Mouse (Mus musculus): ENCODE data around the gene Specc1. TPM values are rescaled to one million over a fixed set of nuclear protein-coding genes. Genes with fewer than 3 reads are reported as not detected.

The Specc1 gene
- polyA plus RNA-seq, 1 experiment from 2014 or later, result 9.7 TPM

GRCm38 (mm10) chr11:62064565-62064964, 108.0 kb downstream of the Specc1 start:
- H3K4me1 ChIP-seq, result no peaks in the 10 kb centered on the region
- no peaks in the 10 kb centered on the region for H3K9me3 ChIP-seq (replicated peaks)
- no peaks in the 10 kb centered on the region for H3K27me3 ChIP-seq (replicated peaks)
- ATAC-seq (ENCODE audit: low FRiP score), result no peak
- no peaks in the 10 kb centered on the region for H3K36me3 ChIP-seq
- H3K9ac ChIP-seq (replicated peaks), result no peak overlapping the region
- WGBS, result 51% methylated on average over 1 of the region's 1 CpGs
- H3K4me2 ChIP-seq, result no peak overlapping the region
- H3K27ac ChIP-seq (replicated peaks), result no peak overlapping the region
- no peak overlapping the region for H3K4me3 ChIP-seq (replicated peaks)

- Histone ChIP-seq H3K36me3 (no peaks in the 10 kb centered on the region), H3K4me1 (no peaks in the 10 kb centered on the region), H3K9ac (replicated peaks) (no peak overlapping the region), H3K9me3 (replicated peaks) (no peaks in the 10 kb centered on the region), H3K27me3 (replicated peaks) (no peaks in the 10 kb centered on the region), H3K4me3 (replicated peaks) (no peak overlapping the region), H3K4me2 (no peak overlapping the region), H3K27ac (replicated peaks) (no peak overlapping the region)
- ATAC-seq (ENCODE audit: low FRiP score), result no peak
- 77% methylated on average over 6 of the region's 6 CpGs for WGBS
Measured at GRCm38 (mm10) chr11:62065655-62066054, 109.1 kb downstream of the Specc1 start.

GRCm38 (mm10) chr11:62069554-62069953, 113.0 kb downstream of the Specc1 start:
- Histone ChIP-seq H3K27me3 (replicated peaks) (no peaks in the 10 kb centered on the region), H3K4me3 (replicated peaks) (no peak overlapping the region), H3K4me1 (no peaks in the 10 kb centered on the region), H3K36me3 (no peaks in the 10 kb centered on the region), H3K9ac (replicated peaks) (no peak overlapping the region), H3K4me2 (no peak overlapping the region), H3K9me3 (replicated peaks) (no peaks in the 10 kb centered on the region), H3K27ac (replicated peaks) (no peak overlapping the region)
- WGBS, result 21% methylated on average over 2 of the region's 2 CpGs
- ATAC-seq (ENCODE audit: low FRiP score), result no peak

GRCm38 (mm10) chr11:62070206-62070605, 113.6 kb downstream of the Specc1 start:
- H3K9ac ChIP-seq (replicated peaks), result no peak overlapping the region

GRCm38 (mm10) chr11:62072406-62072805, 115.8 kb downstream of the Specc1 start:
- no peak overlapping the region for H3K4me3 ChIP-seq (replicated peaks)
- no peaks in the 10 kb centered on the region for H3K27me3 ChIP-seq (replicated peaks)
- H3K4me2 ChIP-seq, result no peak overlapping the region
- no peaks in the 10 kb centered on the region for H3K36me3 ChIP-seq
- no peak overlapping the region for H3K9ac ChIP-seq (replicated peaks)
- H3K4me1 ChIP-seq, result peaks cover 6% of the 10 kb centered on the region
- no peak overlapping the region for H3K27ac ChIP-seq (replicated peaks)
- 72% methylated on average over 3 of the region's 3 CpGs for WGBS
- ATAC-seq (ENCODE audit: low FRiP score), result no peak
- no peaks in the 10 kb centered on the region for H3K9me3 ChIP-seq (replicated peaks)

More at GRCm38 (mm10) chr11:62070206-62070605, 113.6 kb downstream of the Specc1 start:
- H3K27me3 ChIP-seq (replicated peaks), result no peaks in the 10 kb centered on the region
- no peak for ATAC-seq (ENCODE audit: low FRiP score)
- no peak overlapping the region for H3K4me2 ChIP-seq
- no peak overlapping the region for H3K27ac ChIP-seq (replicated peaks)
- no peaks in the 10 kb centered on the region for H3K9me3 ChIP-seq (replicated peaks)
- no peak overlapping the region for H3K4me3 ChIP-seq (replicated peaks)
- 83% methylated on average over 7 of the region's 7 CpGs for WGBS
- H3K36me3 ChIP-seq, result no peaks in the 10 kb centered on the region
- H3K4me1 ChIP-seq, result no peaks in the 10 kb centered on the region

GRCm38 (mm10) chr11:62073575-62074140, 117.1 kb downstream of the Specc1 start:
- Histone ChIP-seq H3K4me2 (no peak overlapping the region), H3K4me3 (replicated peaks) (no peak overlapping the region), H3K9ac (replicated peaks) (no peak overlapping the region), H3K36me3 (no peaks in the 10 kb centered on the region), H3K27me3 (replicated peaks) (no peaks in the 10 kb centered on the region), H3K4me1 (peaks cover 17% of the 10 kb centered on the region), H3K27ac (replicated peaks) (no peak overlapping the region), H3K9me3 (replicated peaks) (no peaks in the 10 kb centered on the region)
- no peak for ATAC-seq (ENCODE audit: low FRiP score)
- 93% methylated on average over 7 of the region's 7 CpGs for WGBS

GRCm38 (mm10) chr11:62074578-62074977, 118.0 kb downstream of the Specc1 start:
- no peak overlapping the region for H3K9ac ChIP-seq (replicated peaks)
- ATAC-seq (ENCODE audit: low FRiP score), result no peak
- no peaks in the 10 kb centered on the region for H3K27me3 ChIP-seq (replicated peaks)
- H3K27ac ChIP-seq (replicated peaks), result no peak overlapping the region
- H3K36me3 ChIP-seq, result no peaks in the 10 kb centered on the region
- no peak overlapping the region for H3K4me2 ChIP-seq
- H3K4me1 ChIP-seq, result peaks cover 17% of the 10 kb centered on the region
- WGBS, result 91% methylated on average over 8 of the region's 8 CpGs
- no peak overlapping the region for H3K4me3 ChIP-seq (replicated peaks)
- H3K9me3 ChIP-seq (replicated peaks), result no peaks in the 10 kb centered on the region

- Histone ChIP-seq H3K27ac (replicated peaks) (no peak overlapping the region), H3K9me3 (replicated peaks) (no peaks in the 10 kb centered on the region), H3K27me3 (replicated peaks) (no peaks in the 10 kb centered on the region), H3K4me2 (no peak overlapping the region), H3K36me3 (no peaks in the 10 kb centered on the region), H3K4me3 (replicated peaks) (no peak overlapping the region), H3K9ac (replicated peaks) (no peak overlapping the region), H3K4me1 (peaks cover 17% of the 10 kb centered on the region)
- WGBS, result 88% methylated on average over 3 of the region's 3 CpGs
- ATAC-seq (ENCODE audit: low FRiP score), result no peak
Measured at GRCm38 (mm10) chr11:62075071-62075470, 118.5 kb downstream of the Specc1 start.

GRCm38 (mm10) chr11:62075551-62075950, 119.0 kb downstream of the Specc1 start:
- 97% methylated on average over 5 of the region's 5 CpGs for WGBS
- Histone ChIP-seq H3K27me3 (replicated peaks) (no peaks in the 10 kb centered on the region), H3K36me3 (no peaks in the 10 kb centered on the region), H3K27ac (replicated peaks) (no peak overlapping the region), H3K9ac (replicated peaks) (no peak overlapping the region), H3K9me3 (replicated peaks) (no peaks in the 10 kb centered on the region), H3K4me1 (peaks cover 17% of the 10 kb centered on the region), H3K4me2 (no peak overlapping the region), H3K4me3 (replicated peaks) (no peak overlapping the region)
- no peak for ATAC-seq (ENCODE audit: low FRiP score)

- peak; percentile 98 for ATAC-seq (ENCODE audit: low FRiP score)
- 5% methylated on average over 42 of the region's 42 CpGs for WGBS
Measured at GRCm38 (mm10) chr11:62076345-62077156, 120.0 kb downstream of the Specc1 start.

GRCm38 (mm10) chr11:62077157-62077865, 120.7 kb downstream of the Specc1 start:
- Histone ChIP-seq H3K9ac (replicated peaks) (peak overlapping the region; percentile 78), H3K9me3 (replicated peaks) (no peaks in the 10 kb centered on the region), H3K4me3 (replicated peaks) (peak overlapping the region; percentile 77), H3K4me2 (peak overlapping the region; percentile 88), H3K27ac (replicated peaks) (peak overlapping the region; percentile 89), H3K36me3 (no peaks in the 10 kb centered on the region), H3K27me3 (replicated peaks) (no peaks in the 10 kb centered on the region), H3K4me1 (peaks cover 17% of the 10 kb centered on the region)
- WGBS, result 2% methylated on average over 47 of the region's 51 CpGs
- peak; percentile 5; the same call in 1 of the 2 replicates for ATAC-seq (ENCODE audit: low FRiP score)

More at GRCm38 (mm10) chr11:62076345-62077156, 120.0 kb downstream of the Specc1 start:
- H3K27me3 ChIP-seq (replicated peaks), result no peaks in the 10 kb centered on the region
- H3K4me2 ChIP-seq, result peak overlapping the region; percentile 88
- H3K9ac ChIP-seq (replicated peaks), result peak overlapping the region; percentile 78
- peak overlapping the region; percentile 77 for H3K4me3 ChIP-seq (replicated peaks)
- no peaks in the 10 kb centered on the region for H3K9me3 ChIP-seq (replicated peaks)
- peaks cover 17% of the 10 kb centered on the region for H3K4me1 ChIP-seq
- H3K27ac ChIP-seq (replicated peaks), result peak overlapping the region; percentile 89
- no peaks in the 10 kb centered on the region for H3K36me3 ChIP-seq

Measured in neural tube, embryonic 15.5 days (tissue).